Mouse (Mus musculus) hindbrain, embryonic 10.5 days (tissue): Measurements from ENCODE around the gene Gm49391. TPM values are rescaled to one million over a fixed set of nuclear protein-coding genes. Genes with fewer than 3 reads are reported as not detected.

Experiments
- DNase-seq: peaks from one replicate; pipeline ENCODE4 v3.0.0-alpha.2; 2017; ENCODE audit warnings: low spot score
- H3K27ac ChIP-seq: fragments of 300-500 bp; sonication (generic); 2 replicates; pipeline ENCODE4 v1.5.1; 2016; ENCODE audit warnings: mild to moderate bottlenecking, moderate library complexity
- H3K27me3 ChIP-seq: fragments of 300-500 bp; sonication (generic); 2 replicates; pipeline ENCODE4 v1.6.1; 2016; ENCODE audit warnings: mild to moderate bottlenecking; ENCODE audit not compliant: poor library complexity, insufficient read depth, severe bottlenecking
- H3K36me3 ChIP-seq: fragments of 300-500 bp; sonication (generic); 2 replicates; pipeline ENCODE4 v1.6.1; 2016; ENCODE audit warnings: mild to moderate bottlenecking, moderate library complexity
- H3K4me1 ChIP-seq: fragments of 300-500 bp; sonication (generic); replicated peaks from 2 replicates; pipeline ENCODE4 v1.6.1; 2016; ENCODE audit warnings: mild to moderate bottlenecking
- H3K4me3 ChIP-seq: fragments of 300-500 bp; sonication (generic); 2 replicates; pipeline ENCODE4 v1.5.1; 2016; ENCODE audit warnings: mild to moderate bottlenecking, moderate library complexity
- H3K9me3 ChIP-seq: fragments of 300-500 bp; sonication (generic); 2 replicates; pipeline ENCODE4 v1.6.1; 2016; ENCODE audit warnings: mild to moderate bottlenecking, moderate library complexity
- WGBS: fragments of 180-500 bp; shearing (Covaris S2); methylation state at CpG from one replicate; pipeline ENCODE4 v1.1.7; 2016; 5-methylcytosine and 5-hydroxymethylcytosine counted together
- polyA plus RNA-seq: library from polyadenylated mRNA; unstranded; fragments of >200 nt; fragmentation: Nextera tagmentation; extraction: Ambion mirVana; gene quantifications from 2 replicates; pipeline ENCODE4 v1.2.1, GENCODE M21; 2016

Gene Gm49391
- polyA plus RNA-seq, 1 experiment from 2014 or later: 1.8 TPM

DNA sequence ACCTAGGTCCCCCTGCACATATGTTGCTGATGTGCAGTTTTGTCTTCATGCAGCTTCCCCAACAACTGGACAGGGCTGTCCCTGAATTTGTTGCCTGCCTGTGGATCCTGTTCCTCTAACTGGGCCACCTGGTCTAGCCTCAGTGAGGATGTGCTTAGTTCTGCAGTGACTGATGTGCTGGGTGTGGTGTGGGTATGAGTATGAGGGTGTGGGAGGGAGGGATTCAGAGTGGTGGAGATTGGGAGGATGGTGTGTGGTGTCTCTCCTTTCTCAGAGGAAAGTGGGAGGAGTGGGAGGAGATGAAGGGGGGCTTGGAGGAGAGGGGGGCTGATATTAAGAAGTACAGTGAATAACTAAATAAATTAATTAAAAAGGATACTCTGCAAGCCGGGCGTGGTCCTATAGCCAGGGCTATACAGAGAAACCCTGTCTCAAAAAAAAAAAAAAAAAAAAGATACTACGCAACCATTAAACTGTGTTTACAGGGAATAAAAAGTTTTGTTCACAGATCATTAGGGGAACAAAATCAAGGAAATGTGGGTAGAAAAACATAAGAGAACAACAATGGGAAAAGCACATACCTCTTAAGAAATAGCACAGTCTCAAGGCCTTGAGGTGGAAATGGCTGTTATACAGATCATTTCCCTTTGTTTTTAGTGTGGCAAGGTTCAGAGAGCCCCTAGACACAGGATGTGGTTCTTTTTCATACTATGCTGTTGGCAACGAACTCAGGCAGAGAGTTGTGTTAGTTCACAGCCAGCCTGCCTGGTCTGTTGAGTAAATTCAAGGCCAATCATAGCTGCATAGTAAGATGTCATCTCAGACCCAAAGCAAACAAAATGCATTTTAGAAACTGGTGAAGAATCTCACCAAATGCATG is 87.9 kb downstream of the Gm49391 start:
- H3K27me3 ChIP-seq: no peaks in the 10 kb centered on the region
- H3K36me3 ChIP-seq: no peaks in the 10 kb centered on the region
- 88% methylated on average over 4 of the region's 4 CpGs for WGBS
- DNase-seq: no peak
- no peaks in the 10 kb centered on the region for H3K9me3 ChIP-seq
- no peak overlapping the region for H3K27ac ChIP-seq
- H3K4me3 ChIP-seq: no peak overlapping the region
- H3K4me1 ChIP-seq: no peaks in the 10 kb centered on the region

Other genes with a start within 250 kb of the Gm49391 start
- gene BC051665, start 150.2 kb downstream of the Gm49391 start, polyA plus RNA-seq: not detected in 2 replicates
- gene Ctsll3, start 133.7 kb downstream of the Gm49391 start, polyA plus RNA-seq: not detected in 2 replicates
- gene 4930486L24Rik, start 72.1 kb downstream of the Gm49391 start, polyA plus RNA-seq: 0.11 TPM in 1 of 2 replicates, not detected in the other
- 0.24 TPM in 1 of 2 replicates, not detected in the other for gene Gm49392, start 39.7 kb downstream of the Gm49391 start, polyA plus RNA-seq
- gene Ctla2b, start 39.1 kb downstream of the Gm49391 start, polyA plus RNA-seq: 1.3 and 2.2 TPM in 2 replicates
- gene Tpbpb, start 31.7 kb downstream of the Gm49391 start, polyA plus RNA-seq: not detected in 2 replicates
- gene Gm49393, start 981 bp downstream of the Gm49391 start, polyA plus RNA-seq: not detected in 2 replicates
- gene Ctla2a, start 54 bp upstream of the Gm49391 start, polyA plus RNA-seq: 12.6 and 13.7 TPM in 2 replicates
- not detected in 2 replicates for gene Tpbpa, start 5.4 kb upstream of the Gm49391 start, polyA plus RNA-seq
- not detected in 2 replicates for gene Ctsj, start 69.4 kb upstream of the Gm49391 start, polyA plus RNA-seq
- gene Ctsq, start 104.1 kb upstream of the Gm49391 start, polyA plus RNA-seq: not detected in 2 replicates
- gene Ctsr, start 227.7 kb upstream of the Gm49391 start, polyA plus RNA-seq: not detected in 2 replicates